Mouse (Mus musculus): ENCODE results near the gene Cd200r2.

- TF ChIP-seq POLR2A (IDR thresholded peaks at IDR 0.05; ENCODE audit: insufficient read depth, low read depth, low read length) (no peak), CTCF (IDR thresholded peaks at IDR 0.05; ENCODE audit: insufficient read depth, low read depth, low read length) (no peak)
Observed at GRCm38 (mm10) chr16:44866797-44867196, at the start of gene Cd200r2.

All from olfactory bulb, adult 2 months (tissue).